Mouse (Mus musculus): ENCODE measurements around the gene Tmem89.

Tmem89 gene

GRCm38 (mm10) chr9:108914491-108914890, at the start of gene Tmem89:
Gene Tmem89, plus strand, starts transcription at chr9:108914619.
- DNase-seq (ENCODE audit: extremely low read depth, insufficient read length, low spot score) = no peak

- no peak for DNase-seq (ENCODE audit: extremely low read depth, insufficient read length, low spot score)
Measured at GRCm38 (mm10) chr9:108912308-108912707, 2.1 kb upstream of the Tmem89 start.

GRCm38 (mm10) chr9:108913161-108913560, 1.3 kb upstream of the Tmem89 start:
- no peak for DNase-seq (ENCODE audit: extremely low read depth, insufficient read length, low spot score)

GRCm38 (mm10) chr9:108913621-108914020, 798 bp upstream of the Tmem89 start:
- DNase-seq (ENCODE audit: extremely low read depth, insufficient read length, low spot score) = no peak

GRCm38 (mm10) chr9:108925897-108926296, 11.5 kb downstream of the Tmem89 start:
- no peak for DNase-seq (ENCODE audit: extremely low read depth, insufficient read length, low spot score)

GRCm38 (mm10) chr9:108928424-108928823, 14.0 kb downstream of the Tmem89 start:
- DNase-seq (ENCODE audit: extremely low read depth, insufficient read length, low spot score) = no peak

- DNase-seq (ENCODE audit: extremely low read depth, insufficient read length, low spot score) = no peak
Measured at GRCm38 (mm10) chr9:108935991-108936390, 21.6 kb downstream of the Tmem89 start.

- DNase-seq (ENCODE audit: extremely low read depth, insufficient read length, low spot score) = peak; percentile 89
Measured at GRCm38 (mm10) chr9:108936418-108937364, 22.3 kb downstream of the Tmem89 start, which contains the start of gene Uqcrc1. Gene Uqcrc1, plus strand, starts transcription at chr9:108936633.

GRCm38 (mm10) chr9:108945111-108945510, 30.7 kb downstream of the Tmem89 start:
- no peak for DNase-seq (ENCODE audit: extremely low read depth, insufficient read length, low spot score)

- no peak for DNase-seq (ENCODE audit: extremely low read depth, insufficient read length, low spot score)
Measured at GRCm38 (mm10) chr9:108945608-108946007, 31.2 kb downstream of the Tmem89 start.

- no peak for DNase-seq (ENCODE audit: extremely low read depth, insufficient read length, low spot score)
Measured at GRCm38 (mm10) chr9:108949231-108949966, 35.0 kb downstream of the Tmem89 start.

GRCm38 (mm10) chr9:108949967-108950728, 35.7 kb downstream of the Tmem89 start:
- no peak for DNase-seq (ENCODE audit: extremely low read depth, insufficient read length, low spot score)

GRCm38 (mm10) chr9:108953081-108953636, 38.7 kb downstream of the Tmem89 start, which contains the start of gene Col7a1:
Gene Col7a1, plus strand, starts transcription at chr9:108953586.
- no peak for DNase-seq (ENCODE audit: extremely low read depth, insufficient read length, low spot score)

GRCm38 (mm10) chr9:108955241-108955640, 40.8 kb downstream of the Tmem89 start:
- DNase-seq (ENCODE audit: extremely low read depth, insufficient read length, low spot score) = no peak

GRCm38 (mm10) chr9:108955846-108956245, 41.4 kb downstream of the Tmem89 start:
- DNase-seq (ENCODE audit: extremely low read depth, insufficient read length, low spot score) = no peak

GRCm38 (mm10) chr9:108963577-108963976, 49.2 kb downstream of the Tmem89 start:
- DNase-seq (ENCODE audit: extremely low read depth, insufficient read length, low spot score) = no peak

GRCm38 (mm10) chr9:108964338-108964737, 49.9 kb downstream of the Tmem89 start:
- no peak for DNase-seq (ENCODE audit: extremely low read depth, insufficient read length, low spot score)

All from 3134 (cell line).